Mouse (Mus musculus): ENCODE measurements around the gene Poll. TPM values are rescaled to one million over a fixed set of nuclear protein-coding genes. Genes with fewer than 3 reads are reported as not detected.

The Poll gene
- total and polyA plus RNA-seq, 2 experiments from 2014 or later, result 11.1 to 17.3 TPM

- WGBS, result 85% methylated on average over 6 of the region's 6 CpGs
- no peak overlapping the region for H3K4me3 ChIP-seq (ENCODE audit: low read length)
- H3K9me3 ChIP-seq (ENCODE audit: low read length), result no peaks in the 10 kb centered on the region
- no peaks in the 10 kb centered on the region for H3K4me1 ChIP-seq (ENCODE audit: insufficient read depth, low read length)
- no peak for TF ChIP-seq CTCF (IDR thresholded peaks at IDR 0.05; ENCODE audit: low read depth)
- no peak overlapping the region for H3K27ac ChIP-seq
- DNase-seq (ENCODE audit: low spot score) (no peak), ATAC-seq (no peak)
- H3K27me3 ChIP-seq (ENCODE audit: insufficient read depth, low read length), result no peaks in the 10 kb centered on the region
- H3K36me3 ChIP-seq (ENCODE audit: insufficient read depth, low read length), result peaks cover 5% of the 10 kb centered on the region; the same call in 1 of the 2 replicates
- no peak overlapping the region for H3K4me2 ChIP-seq (ENCODE audit: low read depth, low read length)
- H3K9ac ChIP-seq (replicated peaks; ENCODE audit: low read length), result no peak overlapping the region
Observed at GRCm38 (mm10) chr19:45587509-45588292, 27.4 kb upstream of the Poll start.

- TF ChIP-seq CTCF (IDR thresholded peaks at IDR 0.05; ENCODE audit: low read depth), result no peak
- Histone ChIP-seq H3K9ac (replicated peaks; ENCODE audit: low read length) (no peak overlapping the region), H3K36me3 (ENCODE audit: insufficient read depth, low read length) (peaks cover 5% of the 10 kb centered on the region; the same call in 1 of the 2 replicates), H3K4me3 (ENCODE audit: low read length) (no peak overlapping the region), H3K4me2 (ENCODE audit: low read depth, low read length) (no peak overlapping the region), H3K27me3 (ENCODE audit: insufficient read depth, low read length) (no peaks in the 10 kb centered on the region), H3K27ac (no peak overlapping the region), H3K4me1 (ENCODE audit: insufficient read depth, low read length) (no peaks in the 10 kb centered on the region), H3K9me3 (ENCODE audit: low read length) (no peaks in the 10 kb centered on the region)
- DNase-seq (ENCODE audit: low spot score) (no peak), ATAC-seq (no peak)
- WGBS, result 62% methylated on average over 3 of the region's 3 CpGs
Observed at GRCm38 (mm10) chr19:45586850-45587249, 26.5 kb upstream of the Poll start.

GRCm38 (mm10) chr19:45584856-45585620, 24.7 kb upstream of the Poll start:
- 74% methylated on average over 9 of the region's 9 CpGs for WGBS
- H3K4me3 ChIP-seq (ENCODE audit: low read length), result no peak overlapping the region
- H3K9ac ChIP-seq (replicated peaks; ENCODE audit: low read length), result no peak overlapping the region
- TF ChIP-seq CTCF (IDR thresholded peaks at IDR 0.05; ENCODE audit: low read depth), result no peak
- no peak overlapping the region for H3K27ac ChIP-seq
- no peaks in the 10 kb centered on the region for H3K4me1 ChIP-seq (ENCODE audit: insufficient read depth, low read length)
- no peak for DNase-seq (ENCODE audit: low spot score)
- ATAC-seq, result no peak
- H3K27me3 ChIP-seq (ENCODE audit: insufficient read depth, low read length), result no peaks in the 10 kb centered on the region
- H3K9me3 ChIP-seq (ENCODE audit: low read length), result no peaks in the 10 kb centered on the region
- no peak overlapping the region for H3K4me2 ChIP-seq (ENCODE audit: low read depth, low read length)
- no peaks in the 10 kb centered on the region for H3K36me3 ChIP-seq (ENCODE audit: insufficient read depth, low read length)

- H3K4me3 ChIP-seq (ENCODE audit: low read length), result no peak overlapping the region
- DNase-seq (ENCODE audit: low spot score) (no peak), ATAC-seq (no peak)
- no peaks in the 10 kb centered on the region for H3K4me1 ChIP-seq (ENCODE audit: insufficient read depth, low read length)
- peaks cover 11% of the 10 kb centered on the region; the same call in 1 of the 2 replicates for H3K36me3 ChIP-seq (ENCODE audit: insufficient read depth, low read length)
- H3K27me3 ChIP-seq (ENCODE audit: insufficient read depth, low read length), result no peaks in the 10 kb centered on the region
- TF ChIP-seq CTCF (IDR thresholded peaks at IDR 0.05; ENCODE audit: low read depth), result no peak
- H3K9me3 ChIP-seq (ENCODE audit: low read length), result no peaks in the 10 kb centered on the region
- H3K9ac ChIP-seq (replicated peaks; ENCODE audit: low read length), result no peak overlapping the region
- 84% methylated on average over 6 of the region's 6 CpGs for WGBS
- no peak overlapping the region for H3K4me2 ChIP-seq (ENCODE audit: low read depth, low read length)
- H3K27ac ChIP-seq, result no peak overlapping the region
Observed at GRCm38 (mm10) chr19:45583136-45583535, 22.8 kb upstream of the Poll start.

- H3K9me3 ChIP-seq (ENCODE audit: low read length), result no peaks in the 10 kb centered on the region
- TF ChIP-seq CTCF (IDR thresholded peaks at IDR 0.05; ENCODE audit: low read depth), result no peak
- H3K27ac ChIP-seq, result no peak overlapping the region
- no peaks in the 10 kb centered on the region for H3K27me3 ChIP-seq (ENCODE audit: insufficient read depth, low read length)
- DNase-seq (ENCODE audit: low spot score), result no peak
- peaks cover 21% of the 10 kb centered on the region; the same call in 1 of the 2 replicates for H3K36me3 ChIP-seq (ENCODE audit: insufficient read depth, low read length)
- no peak overlapping the region for H3K4me2 ChIP-seq (ENCODE audit: low read depth, low read length)
- no peak overlapping the region for H3K4me3 ChIP-seq (ENCODE audit: low read length)
- no peak for ATAC-seq
- WGBS, result 12% methylated on average over 8 of the region's 8 CpGs
- H3K9ac ChIP-seq (replicated peaks; ENCODE audit: low read length), result no peak overlapping the region
- H3K4me1 ChIP-seq (ENCODE audit: insufficient read depth, low read length), result no peaks in the 10 kb centered on the region
Observed at GRCm38 (mm10) chr19:45582161-45582560, 21.8 kb upstream of the Poll start.

- peak; percentile 63 for DNase-seq (ENCODE audit: low spot score)
Observed at GRCm38 (mm10) chr19:45581257-45581656, 20.9 kb upstream of the Poll start.

More at GRCm38 (mm10) chr19:45581257-45581656, 20.9 kb upstream of the Poll start:
- H3K9ac ChIP-seq (replicated peaks; ENCODE audit: low read length), result no peak overlapping the region
- H3K4me3 ChIP-seq (ENCODE audit: low read length), result no peak overlapping the region
- H3K9me3 ChIP-seq (ENCODE audit: low read length), result no peaks in the 10 kb centered on the region
- no peak overlapping the region for H3K27ac ChIP-seq
- ATAC-seq, result 0 out of 2 replicates have a peak, but pooled peaks have one; percentile 10
- no peak overlapping the region for H3K4me2 ChIP-seq (ENCODE audit: low read depth, low read length)
- peaks cover 27% of the 10 kb centered on the region; the same call in 1 of the 2 replicates for H3K36me3 ChIP-seq (ENCODE audit: insufficient read depth, low read length)
- 63% methylated on average over 3 of the region's 3 CpGs for WGBS
- no peaks in the 10 kb centered on the region for H3K4me1 ChIP-seq (ENCODE audit: insufficient read depth, low read length)
- no peaks in the 10 kb centered on the region for H3K27me3 ChIP-seq (ENCODE audit: insufficient read depth, low read length)
- TF ChIP-seq CTCF (IDR thresholded peaks at IDR 0.05; ENCODE audit: low read depth), result peak; percentile 78
